ENCODE assay signal across 10 mouse cellular contexts in the genomic region with DNA sequence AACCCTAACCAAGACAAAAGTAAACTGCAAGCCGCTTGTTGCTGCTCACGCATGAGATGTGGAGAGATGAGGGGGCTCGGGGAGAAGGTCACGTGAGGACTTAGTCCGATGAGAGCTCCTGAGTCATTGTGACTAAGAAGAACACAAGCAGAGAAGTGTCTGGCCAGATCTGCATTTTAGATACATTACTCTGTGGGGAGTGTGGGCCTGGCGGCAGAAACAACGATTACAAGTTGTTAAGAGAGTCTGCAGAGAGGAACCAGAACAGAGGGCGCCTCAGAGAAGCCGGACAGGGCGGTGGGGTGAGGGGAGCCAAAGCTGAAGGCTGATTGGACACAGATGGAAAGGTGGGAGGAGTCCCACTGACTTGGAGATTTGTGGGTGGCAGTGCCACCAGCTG. TPM values are rescaled to one million over a fixed set of nuclear protein-coding genes. Genes with fewer than 3 reads are reported as not detected.
DNase-seq lines count a peak whose midpoint lies in the region; ATAC-seq and TF ChIP-seq lines count a peak whose summit lies in the region.
"Had no signal": no experiment of that assay in that cellular context is flagged by ENCODE, and none has a peak within 500 bp of the region (broad histone marks: within the 10 kb centered on the region; RNA-seq: fewer than 3 reads in every experiment).

No protein-coding gene starts in this region.

- H3K79me3 ChIP-seq in C2C12 (ENCODE audit: low read depth): no peaks in the 10 kb centered on the region

- peak overlapping the region; percentile 8; the same call in 1 of the 2 replicates for H3K4me2 ChIP-seq in hindbrain, embryonic 13.5 days
- H3K4me2 ChIP-seq in hindbrain, embryonic 11.5 days (replicated peaks; ENCODE audit: low read depth, low read length): no peak overlapping the region
- H3K4me2 ChIP-seq: heart, embryonic 15.5 days; lung, embryonic 14.5 days had no signal

- no peak overlapping the region for H3K9ac ChIP-seq in hindbrain, embryonic 13.5 days
- H3K9ac ChIP-seq in hindbrain, embryonic 11.5 days (ENCODE audit: low read depth, low read length): no peak overlapping the region
- H3K9ac ChIP-seq: heart, embryonic 15.5 days; lung, embryonic 14.5 days had no signal

- H3K4me3 ChIP-seq in hindbrain, embryonic 13.5 days: no peak overlapping the region
- H3K4me3 ChIP-seq in hindbrain, embryonic 11.5 days (ENCODE audit: low read depth, low read length): no peak overlapping the region
- no peak overlapping the region for H3K4me3 ChIP-seq in C2C12 (ENCODE audit: insufficient read depth, poor library complexity, severe bottlenecking)
- H3K4me3 ChIP-seq in cerebellum, adult 2 months (replicated peaks; ENCODE audit: insufficient read depth, low read depth, low read length): no peak overlapping the region
- H3K4me3 ChIP-seq in layer of hippocampus, adult 2 months: no peak overlapping the region
- H3K4me3 ChIP-seq: heart, embryonic 15.5 days had no signal

- H3K27ac ChIP-seq in hindbrain, embryonic 13.5 days: no peak overlapping the region
- H3K27ac ChIP-seq in hindbrain, embryonic 11.5 days (ENCODE audit: low read depth, low read length): no peak overlapping the region
- H3K27ac ChIP-seq in cerebellum, adult 2 months (ENCODE audit: insufficient read depth, low read length): no peak overlapping the region
- no peak overlapping the region for H3K27ac ChIP-seq in layer of hippocampus, adult 2 months
- H3K27ac ChIP-seq: heart, embryonic 15.5 days had no signal

- H3K36me3 ChIP-seq in hindbrain, embryonic 13.5 days: no peaks in the 10 kb centered on the region
- no peaks in the 10 kb centered on the region for H3K36me3 ChIP-seq in hindbrain, embryonic 11.5 days (ENCODE audit: control insufficient read depth, insufficient read depth, low read length)
- no peaks in the 10 kb centered on the region for H3K36me3 ChIP-seq in C2C12 (ENCODE audit: control insufficient read depth, insufficient read depth)
- H3K36me3 ChIP-seq: heart, embryonic 15.5 days had no signal

- TF ChIP-seq POLR2A in cerebellum, adult 2 months (IDR thresholded peaks at IDR 0.05; ENCODE audit: borderline replicate concordance, insufficient read depth, low read length): no peak

- peaks cover 15% of the 10 kb centered on the region for H3K4me1 ChIP-seq in hindbrain, embryonic 13.5 days (replicated peaks)
- no peaks in the 10 kb centered on the region for H3K4me1 ChIP-seq in hindbrain, embryonic 11.5 days (replicated peaks; ENCODE audit: control insufficient read depth, insufficient read depth, low read length)
- H3K4me1 ChIP-seq in cerebellum, adult 2 months (ENCODE audit: control insufficient read depth, insufficient read depth, low read length): no peaks in the 10 kb centered on the region

- no peak for TF ChIP-seq CTCF in C2C12 (IDR thresholded peaks at IDR 0.05; ENCODE audit: control insufficient read depth, insufficient read depth, insufficient read length)
- TF ChIP-seq CTCF in cerebellum, adult 2 months (IDR thresholded peaks at IDR 0.05; ENCODE audit: borderline replicate concordance, insufficient read depth, low read depth, low read length): no peak
- TF ChIP-seq CTCF in layer of hippocampus, adult 2 months (conservative IDR thresholded peaks at IDR 0.05): no peak; the same call in 1 of the 2 replicates

- WGBS in hindbrain, embryonic 13.5 days: 33% methylated on average over 10 of the region's 10 CpGs
- 38% methylated on average over 10 of the region's 10 CpGs for WGBS in hindbrain, embryonic 11.5 days
- WGBS in cerebellum, adult 2 months: 50% methylated on average over 10 of the region's 10 CpGs

- no peak overlapping the region for H3ac ChIP-seq in C2C12 (ENCODE audit: control insufficient read depth, insufficient read length, low read depth)

- no peak for DNase-seq in hindbrain, embryonic 11.5 days (ENCODE audit: low spot score)
- peak; percentile 27 for DNase-seq in adrenal gland, adult 8-10 months
- no peak for DNase-seq in cerebellum, adult 2 months
- no peak for DNase-seq in lung, postnatal 14 days
- DNase-seq in layer of hippocampus, adult 2 months (ENCODE audit: low spot score in 2 of 2): no peak
- DNase-seq: lung, embryonic 14.5 days had no signal

- H3K27me3 ChIP-seq in hindbrain, embryonic 13.5 days: peaks cover 17% of the 10 kb centered on the region
- no peaks in the 10 kb centered on the region; the same call in 1 of the 2 replicates for H3K27me3 ChIP-seq in hindbrain, embryonic 11.5 days (ENCODE audit: control insufficient read depth, insufficient read depth, low read length)
- no peaks in the 10 kb centered on the region for H3K27me3 ChIP-seq in C2C12 (ENCODE audit: control insufficient read depth, insufficient read depth, insufficient read length)
- no peaks in the 10 kb centered on the region for H3K27me3 ChIP-seq in cerebellum, adult 2 months (ENCODE audit: control insufficient read depth, insufficient read depth, low read length)
- H3K27me3 ChIP-seq: heart, embryonic 15.5 days had no signal

- no peaks in the 10 kb centered on the region for H3K9me3 ChIP-seq in hindbrain, embryonic 13.5 days
- H3K9me3 ChIP-seq in hindbrain, embryonic 11.5 days (ENCODE audit: control insufficient read depth, low read length): no peaks in the 10 kb centered on the region
- H3K9me3 ChIP-seq: heart, embryonic 15.5 days had no signal

- no peaks in the 10 kb centered on the region for H3K79me2 ChIP-seq in C2C12 (ENCODE audit: control insufficient read depth, insufficient read depth)

- no peak for ATAC-seq in hindbrain, embryonic 13.5 days (ENCODE audit: low FRiP score)
- ATAC-seq in hindbrain, embryonic 11.5 days (ENCODE audit: low FRiP score): no peak
- ATAC-seq in megakaryocyte, adult 5-6 weeks (ENCODE audit: poor library complexity, severe bottlenecking): peak; percentile 8; the same call in 1 of the 2 replicates

TF ChIP-seq in C2C12, 6 proteins besides CTCF, POLR2A, EP300 and RAD21:
- TF ChIP-seq MYOD1 (IDR thresholded peaks at IDR 0.05; ENCODE audit: control insufficient read depth, insufficient read length, low read depth) (no peak), USF1 (IDR thresholded peaks at IDR 0.05; ENCODE audit: low read depth) (peak; percentile 99)

RNA-seq across cellular contexts. Expression of gene Ttc12, which starts 2.7 kb away (rescaled TPM):
- polyA plus RNA-seq in hindbrain, embryonic 13.5 days (2015; fragmentation: Nextera tagmentation; extraction: Ambion mirVana): 2.2 and 2.5 TPM in 2 replicates
- polyA plus RNA-seq in hindbrain, embryonic 11.5 days (2014; fragmentation: Nextera tagmentation; extraction: Ambion mirVana): 2.9 and 3.4 TPM in 2 replicates
- polyA plus RNA-seq in C2C12 (2012; fragmentation: generic; extraction: Trizol): 2.4 TPM
- total RNA-seq in adrenal gland, adult 8-10 months (2022): 10 to 100 TPM in 3 of 4 experiments, 1 to 10 TPM in 1; 9.7 to 17.5 (median 14.1) TPM
- 1.4 and 1.7 TPM in 2 replicates for total RNA-seq in megakaryocyte, adult 5-6 weeks (2015)
- total RNA-seq in megakaryocyte, adult 5-6 weeks (2017): 1.7 and 1.9 TPM in 2 replicates
- polyA plus RNA-seq in cerebellum, adult 2 months (2012; rRNA removed): 3.3 and 3.5 TPM in 2 replicates
- total RNA-seq in layer of hippocampus, adult 2 months (2021): 1 to 10 TPM; 2.0 to 2.1 TPM

RNA-seq across cellular contexts. Expression of gene Ankk1, which starts 56.5 kb away (rescaled TPM):
- 0.06 TPM in 1 of 2 replicates, not detected in the other for polyA plus RNA-seq in hindbrain, embryonic 13.5 days (2015; fragmentation: Nextera tagmentation; extraction: Ambion mirVana)
- polyA plus RNA-seq in hindbrain, embryonic 11.5 days (2014; fragmentation: Nextera tagmentation; extraction: Ambion mirVana): not detected in 2 replicates
- not detected for polyA plus RNA-seq in C2C12 (2012; fragmentation: generic; extraction: Trizol)
- not detected for total RNA-seq in adrenal gland, adult 8-10 months (2022)
- total RNA-seq in megakaryocyte, adult 5-6 weeks (2015): not detected in 2 replicates
- not detected in 2 replicates for total RNA-seq in megakaryocyte, adult 5-6 weeks (2017)
- polyA plus RNA-seq in cerebellum, adult 2 months (2012; rRNA removed): 0.08 TPM in 1 of 2 replicates, not detected in the other
- total RNA-seq in layer of hippocampus, adult 2 months (2021): not detected
- polyA plus RNA-seq: heart, embryonic 15.5 days; lung, embryonic 14.5 days had no signal
